Mouse (Mus musculus): ENCODE measurements around the gene Ttc7b.

- TF ChIP-seq CTCF (IDR thresholded peaks at IDR 0.05) (no peak), EP300 (IDR thresholded peaks at IDR 0.05) (no peak)
Measured at GRCm38 (mm10) chr12:100529172-100529571, 8.5 kb upstream of the Ttc7b start.
